Mouse (Mus musculus) G1E (cell line): ENCODE data around the gene Pam16.

Source experiments
- CTCF ChIP-seq: IDR thresholded peaks from 2 replicates; pipeline ENCODE4 v1.5.1; 2012; ENCODE audit warnings: low read depth, low read length, inconsistent platforms, mixed read lengths
- POLR2AphosphoS5 ChIP-seq: IDR thresholded peaks from 2 replicates; pipeline ENCODE4 v1.6.1; 2012; ENCODE audit warnings: low read depth, low read length, inconsistent platforms; ENCODE audit not compliant: insufficient replicate concordance
- TAL1 ChIP-seq: conservative IDR thresholded peaks from 2 replicates; pipeline ENCODE4 v1.6.1; 2012; ENCODE audit warnings: low read depth, low read length, inconsistent platforms, mixed read lengths

- TF ChIP-seq CTCF, result no peak
- TF ChIP-seq POLR2AphosphoS5, result no peak
- no peak for TF ChIP-seq TAL1
Observed at GRCm38 (mm10) chr16:4593971-4594813, 30.6 kb downstream of the Pam16 start, which contains the start of gene Glis2.
